Mouse (Mus musculus) E14TG2a.4 (cell line): Measurements from ENCODE around the gene Bri3.

ENCODE experiments used
- H3K27me3 ChIP-seq: 2 replicates; pipeline ENCODE4 v1.6.1; 2014; ENCODE audit warnings: low read length, control low read depth; ENCODE audit not compliant: insufficient read depth
- H3K36me3 ChIP-seq: 2 replicates; pipeline ENCODE4 v1.6.1; 2014; ENCODE audit warnings: low read length, control low read depth; ENCODE audit not compliant: insufficient read depth
- H3K4me1 ChIP-seq: replicated peaks from 2 replicates; pipeline ENCODE4 v1.6.1; 2014; ENCODE audit warnings: low read depth, low read length, control low read depth
- H3K4me3 ChIP-seq: replicated peaks from 2 replicates; pipeline ENCODE4 v1.5.1; 2014; ENCODE audit warnings: mild to moderate bottlenecking, low read length
- H3K9me3 ChIP-seq: 2 replicates; pipeline ENCODE4 v1.6.1; 2014; ENCODE audit warnings: low read length, control low read depth
- CTCF ChIP-seq: conservative IDR thresholded peaks from 2 replicates; pipeline ENCODE4 v1.5.1; 2014; ENCODE audit warnings: low read length
- NANOG ChIP-seq: IDR thresholded peaks from 2 replicates; pipeline ENCODE4 v1.6.1; 2014; ENCODE audit warnings: borderline replicate concordance, low read length, mixed read lengths
- POU5F1 ChIP-seq: IDR thresholded peaks from 2 replicates; pipeline ENCODE4 v1.6.1; 2014; ENCODE audit warnings: low read length, borderline replicate concordance

Bri3 gene

DNA sequence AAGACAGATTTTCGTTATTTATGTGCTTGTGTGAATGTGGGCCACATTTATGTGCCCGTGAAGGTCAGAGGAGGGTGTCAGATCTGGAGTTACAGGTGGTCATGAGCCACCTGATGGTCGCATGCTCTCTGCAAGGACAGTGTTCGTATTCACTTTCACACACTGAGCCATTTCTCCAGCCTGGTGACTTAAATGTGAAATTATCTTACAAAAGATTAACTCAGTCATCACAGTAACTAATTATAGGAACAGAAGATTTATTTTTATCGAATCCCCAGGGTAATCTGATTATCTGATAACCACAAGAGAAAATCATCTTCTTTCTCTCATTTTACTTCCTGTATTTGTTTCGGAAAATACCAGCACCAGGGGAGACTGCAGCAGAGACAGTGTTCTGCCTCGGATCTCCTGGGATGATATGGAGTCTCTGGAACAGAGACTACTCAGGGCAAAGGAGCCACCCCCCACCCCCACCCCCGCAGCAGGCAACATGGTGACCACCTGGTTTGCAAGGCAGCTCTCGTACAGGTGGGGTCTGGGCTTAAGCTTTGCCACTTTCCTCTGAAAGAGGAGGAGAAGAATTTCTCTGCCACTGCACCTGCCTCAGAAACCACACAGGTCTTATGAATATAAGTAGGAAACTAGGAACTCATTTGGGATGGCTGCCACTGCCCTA is 42.5 kb downstream of the Bri3 start:
- Histone ChIP-seq H3K4me1 (no peaks in the 10 kb centered on the region), H3K27me3 (no peaks in the 10 kb centered on the region), H3K4me3 (no peak overlapping the region), H3K9me3 (no peaks in the 10 kb centered on the region), H3K36me3 (no peaks in the 10 kb centered on the region)
- TF ChIP-seq POU5F1 = no peak
- no peak for TF ChIP-seq NANOG
- no peak for TF ChIP-seq CTCF

GRCm38 (mm10) chr5:144287267-144287820 is 43.1 kb downstream of the Bri3 start:
- H3K27me3 ChIP-seq = no peaks in the 10 kb centered on the region

GRCm38 (mm10) chr5:144288391-144288790 is 44.2 kb downstream of the Bri3 start:
- no peaks in the 10 kb centered on the region for H3K9me3 ChIP-seq
- TF ChIP-seq CTCF (no peak), NANOG (no peak), POU5F1 (no peak)
- no peaks in the 10 kb centered on the region for H3K27me3 ChIP-seq
- H3K4me3 ChIP-seq = no peak overlapping the region
- H3K36me3 ChIP-seq = no peaks in the 10 kb centered on the region
- no peaks in the 10 kb centered on the region for H3K4me1 ChIP-seq

More at GRCm38 (mm10) chr5:144287267-144287820, 43.1 kb downstream of the Bri3 start:
- Histone ChIP-seq H3K9me3 (no peaks in the 10 kb centered on the region), H3K36me3 (no peaks in the 10 kb centered on the region), H3K4me3 (no peak overlapping the region), H3K4me1 (no peaks in the 10 kb centered on the region)
- TF ChIP-seq POU5F1 = no peak

GRCm38 (mm10) chr5:144289769-144290440 is 45.7 kb downstream of the Bri3 start:
- no peak overlapping the region for H3K4me3 ChIP-seq
- H3K27me3 ChIP-seq = no peaks in the 10 kb centered on the region
- TF ChIP-seq NANOG (no peak), POU5F1 (no peak)
- no peaks in the 10 kb centered on the region for H3K36me3 ChIP-seq
- H3K4me1 ChIP-seq = no peaks in the 10 kb centered on the region
- H3K9me3 ChIP-seq = no peaks in the 10 kb centered on the region

- Histone ChIP-seq H3K36me3 (no peaks in the 10 kb centered on the region), H3K9me3 (no peaks in the 10 kb centered on the region), H3K27me3 (no peaks in the 10 kb centered on the region), H3K4me1 (no peaks in the 10 kb centered on the region), H3K4me3 (no peak overlapping the region)
- TF ChIP-seq POU5F1 (no peak), NANOG (no peak), CTCF (no peak)
Measured at GRCm38 (mm10) chr5:144294908-144295307, 50.7 kb downstream of the Bri3 start.

GRCm38 (mm10) chr5:144295357-144295756 is 51.1 kb downstream of the Bri3 start:
- Histone ChIP-seq H3K27me3 (no peaks in the 10 kb centered on the region), H3K4me3 (no peak overlapping the region), H3K4me1 (no peaks in the 10 kb centered on the region), H3K36me3 (no peaks in the 10 kb centered on the region), H3K9me3 (no peaks in the 10 kb centered on the region)
- TF ChIP-seq CTCF (no peak), NANOG (no peak), POU5F1 (no peak)

GRCm38 (mm10) chr5:144296090-144296604 is 51.9 kb downstream of the Bri3 start:
- no peaks in the 10 kb centered on the region for H3K4me1 ChIP-seq
- TF ChIP-seq POU5F1 (no peak), NANOG (no peak), CTCF (no peak)
- no peaks in the 10 kb centered on the region for H3K9me3 ChIP-seq
- H3K36me3 ChIP-seq = no peaks in the 10 kb centered on the region
- no peaks in the 10 kb centered on the region for H3K27me3 ChIP-seq
- H3K4me3 ChIP-seq = no peak overlapping the region

DNA sequence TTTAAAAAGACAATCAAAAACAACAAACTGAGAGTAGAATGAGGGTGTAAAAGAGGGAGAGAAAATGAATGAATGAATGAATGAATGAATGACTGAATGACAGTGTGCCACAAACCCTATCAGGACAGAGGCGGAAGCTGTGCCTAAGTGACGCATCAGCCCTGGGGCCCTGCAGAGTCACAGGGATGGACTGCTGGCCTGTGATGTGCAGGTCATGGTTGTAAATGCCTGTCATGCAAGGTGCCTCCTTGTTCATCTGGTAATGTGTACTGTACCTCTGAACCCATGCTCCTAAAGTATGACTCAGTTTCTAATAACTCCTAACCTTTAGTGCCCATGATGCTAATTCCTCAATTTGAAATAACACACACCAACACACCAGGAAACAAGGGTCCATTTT is 58.8 kb downstream of the Bri3 start:
- TF ChIP-seq POU5F1 (no peak), CTCF (no peak), NANOG (no peak)

More for the DNA sequence above, 58.8 kb downstream of the Bri3 start:
- Histone ChIP-seq H3K36me3 (no peaks in the 10 kb centered on the region), H3K9me3 (peaks cover 29% of the 10 kb centered on the region), H3K27me3 (no peaks in the 10 kb centered on the region), H3K4me3 (no peak overlapping the region), H3K4me1 (no peaks in the 10 kb centered on the region)
